Mouse (Mus musculus) stomach, embryonic 16.5 days (tissue): ENCODE data around the gene Acadvl. TPM values are rescaled to one million over a fixed set of nuclear protein-coding genes. Genes with fewer than 3 reads are reported as not detected.
A peak's percentile ranks its signal among the peaks of the same experiment; 100 is the strongest.
"Not testable (repeated sequence)": the region's sequence is repeated elsewhere in the genome, so short reads cannot be mapped to it uniquely, and the experiment has no call there.

Experiments used
- ATAC-seq: fragments of 200-750 bp; cut with Nextera tagmentation; 2 replicates; pipeline ENCODE4 v1.8.0; 2017; ENCODE audit warnings: moderate number of reproducible peaks, moderate TSS enrichment; ENCODE audit not compliant: insufficient read depth, low FRiP score
- H3K27ac ChIP-seq: fragments of 300-500 bp; sonication (generic); 2 replicates; pipeline ENCODE4 v1.5.1; 2014; ENCODE audit warnings: low read length
- H3K27me3 ChIP-seq: fragments of 300-500 bp; sonication (generic); 2 replicates; pipeline ENCODE4 v1.6.1; 2014; ENCODE audit warnings: low read length, control low read depth, mixed read lengths; ENCODE audit not compliant: control insufficient read depth, insufficient read depth
- H3K36me3 ChIP-seq: fragments of 300-500 bp; sonication (generic); 2 replicates; pipeline ENCODE4 v1.6.1; 2014; ENCODE audit warnings: low read length; ENCODE audit not compliant: control insufficient read depth, insufficient read depth
- H3K4me1 ChIP-seq: fragments of 300-500 bp; sonication (generic); 2 replicates; pipeline ENCODE4 v1.6.1; 2014; ENCODE audit warnings: low read length, control low read depth, mixed read lengths; ENCODE audit not compliant: control insufficient read depth, insufficient read depth
- H3K4me2 ChIP-seq: fragments of 300-500 bp; sonication (generic); 2 replicates; pipeline ENCODE4 v1.6.1; 2014; ENCODE audit warnings: low read depth, low read length, mixed read lengths
- H3K4me3 ChIP-seq: fragments of 300-500 bp; sonication (generic); replicated peaks from 2 replicates; pipeline ENCODE4 v1.5.1; 2014; ENCODE audit warnings: mild to moderate bottlenecking, low read length
- H3K9ac ChIP-seq: fragments of 300-500 bp; sonication (generic); 2 replicates; pipeline ENCODE4 v1.6.1; 2014; ENCODE audit warnings: low read length
- H3K9me3 ChIP-seq: fragments of 300-500 bp; sonication (generic); replicated peaks from 2 replicates; pipeline ENCODE4 v1.6.1; 2016; ENCODE audit warnings: low read length, control low read depth; ENCODE audit not compliant: control insufficient read depth
- WGBS: fragments of 180-500 bp; shearing (Covaris S2); extraction: QIAGEN DNeasy Blood & Tissue Kit; methylation state at CpG from one replicate; pipeline ENCODE4 v1.1.7; 2014; 5-methylcytosine and 5-hydroxymethylcytosine counted together
- polyA plus RNA-seq: library from polyadenylated mRNA; unstranded; fragments of >200 nt; fragmentation: Nextera tagmentation; extraction: Ambion mirVana; gene quantifications from 2 replicates; pipeline ENCODE4 v1.2.1, GENCODE M21; 2015

The Acadvl gene
- polyA plus RNA-seq, 1 experiment from 2014 or later: 119 TPM

- H3K9ac ChIP-seq: peak overlapping the region; percentile 46
These were observed 4.9 kb upstream of the Acadvl start for GRCm38 (mm10) chr11:70020022-70020631.

GRCm38 (mm10) chr11:70019495-70020021, 4.3 kb upstream of the Acadvl start:
- H3K4me3 ChIP-seq: peak overlapping the region; percentile 68
- H3K4me2 ChIP-seq: peak overlapping the region; percentile 91
- H3K27me3 ChIP-seq: no peaks in the 10 kb centered on the region
- peak overlapping the region; percentile 72 for H3K27ac ChIP-seq
- H3K9ac ChIP-seq: peak overlapping the region; percentile 92
- ATAC-seq: no peak
- peaks cover 40% of the 10 kb centered on the region for H3K4me1 ChIP-seq
- no peaks in the 10 kb centered on the region for H3K36me3 ChIP-seq
- WGBS: 33% methylated on average over 2 of the region's 2 CpGs
- H3K9me3 ChIP-seq: no peaks in the 10 kb centered on the region

More at GRCm38 (mm10) chr11:70020022-70020631, 4.9 kb upstream of the Acadvl start:
- peak overlapping the region; percentile 91 for H3K4me2 ChIP-seq
- H3K27ac ChIP-seq: peak overlapping the region; percentile 72
- H3K4me3 ChIP-seq: peak overlapping the region; percentile 68
- H3K4me1 ChIP-seq: peaks cover 38% of the 10 kb centered on the region
- no peaks in the 10 kb centered on the region for H3K9me3 ChIP-seq
- no peaks in the 10 kb centered on the region for H3K36me3 ChIP-seq
- 18% methylated on average over 7 of the region's 8 CpGs for WGBS
- H3K27me3 ChIP-seq: no peaks in the 10 kb centered on the region
- no peak for ATAC-seq

- WGBS: 2% methylated on average over 25 of the region's 25 CpGs
- Histone ChIP-seq H3K36me3 (no peaks in the 10 kb centered on the region), H3K4me1 (peaks cover 40% of the 10 kb centered on the region), H3K27ac (peak overlapping the region; percentile 83), H3K4me2 (peak overlapping the region; percentile 91), H3K4me3 (peak overlapping the region; percentile 68), H3K9ac (peak overlapping the region; percentile 92), H3K27me3 (no peaks in the 10 kb centered on the region), H3K9me3 (no peaks in the 10 kb centered on the region)
- ATAC-seq: no peak
These were observed 3.1 kb upstream of the Acadvl start for GRCm38 (mm10) chr11:70018131-70018990.

- Histone ChIP-seq H3K36me3 (peaks cover 6% of the 10 kb centered on the region), H3K27me3 (no peaks in the 10 kb centered on the region), H3K9ac (peak overlapping the region; percentile 92; the same call in 1 of the 2 replicates), H3K27ac (no peak overlapping the region), H3K4me2 (no peak overlapping the region), H3K4me1 (peaks cover 38% of the 10 kb centered on the region), H3K4me3 (no peak overlapping the region), H3K9me3 (no peaks in the 10 kb centered on the region)
- WGBS: 44% methylated on average over 7 of the region's 7 CpGs
- ATAC-seq: no peak
These were observed 2.1 kb upstream of the Acadvl start for GRCm38 (mm10) chr11:70017199-70017767.

GRCm38 (mm10) chr11:70016669-70017068, 1.5 kb upstream of the Acadvl start, which contains the start of gene Dlg4:
Gene Dlg4, plus strand, starts transcription at chr11:70016942.
- peak within 1 kb of the TSS; percentile 68 for H3K4me3 ChIP-seq
- peak within 1 kb of the TSS; percentile 92; the same call in 1 of the 2 replicates for H3K9ac ChIP-seq
- H3K27ac ChIP-seq: peak within 1 kb of the TSS; percentile 55
- H3K4me2 ChIP-seq: peak within 1 kb of the TSS; percentile 91
- ATAC-seq: no peak
- H3K36me3 ChIP-seq: peaks cover 11% of the 10 kb centered on the region
- 69% methylated on average over 3 of the region's 3 CpGs for WGBS
- no peaks in the 10 kb centered on the region for H3K27me3 ChIP-seq
- peaks cover 38% of the 10 kb centered on the region for H3K4me1 ChIP-seq
- H3K9me3 ChIP-seq: no peaks in the 10 kb centered on the region

GRCm38 (mm10) chr11:70016177-70016576, 966 bp upstream of the Acadvl start:
- not testable (repeated sequence) for H3K4me2 ChIP-seq, H3K27me3 ChIP-seq, ATAC-seq, H3K4me3 ChIP-seq, H3K9me3 ChIP-seq, H3K9ac ChIP-seq, H3K27ac ChIP-seq
- WGBS: 79% methylated on average over 2 of the region's 2 CpGs
- Histone ChIP-seq H3K36me3 (peaks cover 12% of the 10 kb centered on the region), H3K4me1 (peaks cover 38% of the 10 kb centered on the region)

GRCm38 (mm10) chr11:70015677-70016076, 466 bp upstream of the Acadvl start:
- no peak overlapping the region for H3K27ac ChIP-seq
- H3K4me1 ChIP-seq: peaks cover 35% of the 10 kb centered on the region
- H3K27me3 ChIP-seq: no peaks in the 10 kb centered on the region
- H3K9me3 ChIP-seq: no peaks in the 10 kb centered on the region
- no peak overlapping the region; the same call in 1 of the 2 replicates for H3K9ac ChIP-seq
- peaks cover 17% of the 10 kb centered on the region for H3K36me3 ChIP-seq
- 61% methylated on average over 6 of the region's 6 CpGs for WGBS
- ATAC-seq: no peak
- H3K4me2 ChIP-seq: peak overlapping the region; percentile 64
- peak overlapping the region; percentile 58; the same call in 1 of the 2 replicates for H3K4me3 ChIP-seq

- peaks cover 17% of the 10 kb centered on the region for H3K36me3 ChIP-seq
- H3K27me3 ChIP-seq: no peaks in the 10 kb centered on the region
- no peak overlapping the region for H3K4me3 ChIP-seq
- peak overlapping the region; percentile 64; the same call in 1 of the 2 replicates for H3K4me2 ChIP-seq
- H3K9me3 ChIP-seq: no peaks in the 10 kb centered on the region
- H3K9ac ChIP-seq: no peak overlapping the region
- H3K27ac ChIP-seq: no peak overlapping the region
- 61% methylated on average over 5 of the region's 5 CpGs for WGBS
- ATAC-seq: no peak
- peaks cover 19% of the 10 kb centered on the region for H3K4me1 ChIP-seq
These were observed 1.2 kb downstream of the Acadvl start for GRCm38 (mm10) chr11:70014051-70014450.
